Mouse (Mus musculus): ENCODE data around the gene Gm8300. TPM values are rescaled to one million over a fixed set of nuclear protein-coding genes. Genes with fewer than 3 reads are reported as not detected.
"Not testable (repeated sequence)": the region's sequence is repeated elsewhere in the genome, so short reads cannot be mapped to it uniquely, and the experiment has no call there.

The Gm8300 gene
- polyA plus RNA-seq, 1 experiment from 2014 or later, result not detected

DNA sequence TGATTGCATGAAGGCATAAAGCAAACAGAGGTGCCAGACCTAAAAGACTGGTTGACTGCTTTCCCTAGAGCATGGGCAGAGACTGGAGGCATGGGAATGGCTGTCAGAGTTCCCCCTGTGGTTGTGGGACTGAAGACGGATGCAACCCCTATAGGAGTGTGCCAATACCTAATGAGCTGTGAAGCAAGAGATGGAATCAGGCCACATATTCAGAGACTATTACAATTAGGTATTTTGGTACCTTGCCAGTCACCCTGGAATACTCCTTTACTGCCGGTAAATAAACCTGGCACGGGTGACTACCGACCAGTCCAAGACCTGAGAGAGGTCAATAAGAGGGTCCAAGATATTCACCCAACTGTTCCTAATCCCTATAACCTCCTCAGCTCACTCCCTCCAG is 36.5 kb downstream of the Gm8300 start:
- not testable (repeated sequence) for ATAC-seq; H3K4me3 ChIP-seq (replicated peaks); H3K36me3 ChIP-seq; H3K4me2 ChIP-seq (replicated peaks); H3K27me3 ChIP-seq; H3K27ac ChIP-seq; H3K9ac ChIP-seq (replicated peaks); H3K9me3 ChIP-seq; H3K4me1 ChIP-seq (replicated peaks)
- WGBS, result 87% methylated on average over 4 of the region's 4 CpGs

Other genes starting within 250 kb of the Gm8300 start
- gene Vipas39, start 248.1 kb upstream of the Gm8300 start, polyA plus RNA-seq (2015; fragmentation: Nextera tagmentation; extraction: Ambion mirVana), result 67.3 and 69.3 TPM in 2 replicates
- 207 and 209 TPM in 2 replicates for gene Ahsa1, start 247.8 kb upstream of the Gm8300 start, polyA plus RNA-seq (2015; fragmentation: Nextera tagmentation; extraction: Ambion mirVana)
- gene Ism2, start 214.6 kb upstream of the Gm8300 start, polyA plus RNA-seq (2015; fragmentation: Nextera tagmentation; extraction: Ambion mirVana), result 0.79 and 0.93 TPM in 2 replicates
- 55.5 and 59.9 TPM in 2 replicates for gene Sptlc2, start 126.0 kb upstream of the Gm8300 start, polyA plus RNA-seq (2015; fragmentation: Nextera tagmentation; extraction: Ambion mirVana)
- gene Slirp, start 70.4 kb upstream of the Gm8300 start, polyA plus RNA-seq (2015; fragmentation: Nextera tagmentation; extraction: Ambion mirVana), result 305 and 312 TPM in 2 replicates
- gene Alkbh1, start 70.3 kb upstream of the Gm8300 start, polyA plus RNA-seq (2015; fragmentation: Nextera tagmentation; extraction: Ambion mirVana), result 45.3 and 50.1 TPM in 2 replicates
- gene Snw1, start 42.0 kb upstream of the Gm8300 start, polyA plus RNA-seq (2015; fragmentation: Nextera tagmentation; extraction: Ambion mirVana), result 132 and 135 TPM in 2 replicates
- not detected in 2 replicates for gene Gm5788, start 19.6 kb upstream of the Gm8300 start, polyA plus RNA-seq (2015; fragmentation: Nextera tagmentation; extraction: Ambion mirVana)
- not detected in 2 replicates for gene Oog1, start 88.4 kb downstream of the Gm8300 start, polyA plus RNA-seq (2015; fragmentation: Nextera tagmentation; extraction: Ambion mirVana)
- gene Gm4027, start 104.6 kb downstream of the Gm8300 start, polyA plus RNA-seq (2015; fragmentation: Nextera tagmentation; extraction: Ambion mirVana), result not detected in 2 replicates
- gene Gm16381, start 130.3 kb downstream of the Gm8300 start, polyA plus RNA-seq (2015; fragmentation: Nextera tagmentation; extraction: Ambion mirVana), result not detected in 2 replicates